Mouse (Mus musculus) lung, postnatal 10 days (tissue): ENCODE measurements around the gene Gm17604.

ENCODE experiments used
- DNase-seq: peaks from one replicate; pipeline ENCODE4 v3.0.0; 2021

Gm17604 gene

DNA sequence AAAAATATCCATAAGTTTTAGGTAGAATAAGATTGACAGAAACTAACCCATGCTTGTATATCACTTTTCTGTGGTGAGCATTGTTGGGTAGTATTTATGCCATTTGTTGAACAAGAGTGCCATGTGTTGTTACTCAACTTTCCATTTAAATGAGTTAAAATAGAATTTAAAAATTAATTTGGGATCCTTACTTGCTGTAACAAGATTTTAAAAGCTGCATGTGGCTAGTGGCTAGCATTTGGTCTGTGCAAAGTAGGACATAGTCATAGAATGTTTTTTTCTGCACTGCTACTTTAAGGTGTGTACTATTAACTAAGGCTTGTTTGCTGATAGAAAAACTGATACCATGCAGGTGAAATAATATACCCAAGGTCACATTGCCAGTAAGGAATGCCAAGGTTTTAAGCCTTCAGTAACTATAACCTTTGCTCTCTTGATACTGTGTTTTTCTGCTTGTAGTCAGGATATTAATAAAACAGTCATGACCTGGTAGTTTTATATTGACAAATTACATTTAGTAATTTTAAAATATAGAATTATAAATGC lies at the start of gene Gm17604:
Gene Gm17604, minus strand, starts transcription at position 51 of the 546 bp plus-strand sequence.
- DNase-seq, result no peak

DNA sequence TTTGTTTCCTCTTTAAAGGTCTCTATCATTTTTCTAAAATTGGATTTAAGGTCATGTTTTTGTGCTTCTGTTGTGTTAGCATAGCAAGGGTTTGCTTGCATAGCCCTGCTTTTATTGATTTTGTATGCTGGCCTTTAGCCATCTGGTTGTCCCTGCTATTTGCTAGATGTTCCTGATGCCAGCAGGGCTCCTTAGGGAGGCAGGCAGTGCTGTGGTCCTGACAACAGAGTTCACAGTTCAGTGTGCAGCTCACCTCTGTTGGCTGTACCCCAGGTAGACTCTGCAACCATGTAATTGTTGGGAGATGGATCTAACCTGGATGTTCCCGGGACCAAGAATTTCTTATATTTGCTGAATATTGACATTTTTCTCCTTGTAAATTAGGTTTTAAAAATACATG lies 45.3 kb upstream of the Gm17604 start:
- no peak for DNase-seq

DNA sequence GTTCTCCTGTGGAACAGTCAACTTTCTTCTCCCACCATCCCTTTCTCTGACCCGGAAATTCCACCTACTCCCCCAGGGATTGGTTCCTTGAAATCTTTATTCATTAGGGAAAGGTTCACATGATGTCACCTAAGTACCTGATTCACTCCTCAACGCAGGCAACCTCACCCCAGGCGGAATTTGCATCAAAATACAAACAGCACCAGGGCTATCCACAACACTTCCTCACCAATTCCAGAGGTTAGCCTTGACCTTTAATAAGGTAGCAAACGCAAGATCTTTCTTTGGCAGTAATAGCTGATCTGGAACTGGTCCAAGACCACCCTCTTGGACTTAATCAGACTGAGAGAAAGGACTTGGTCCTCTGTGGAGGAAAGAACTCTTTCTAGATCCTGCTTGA lies 1.5 kb downstream of the Gm17604 start:
- DNase-seq, result no peak

DNA sequence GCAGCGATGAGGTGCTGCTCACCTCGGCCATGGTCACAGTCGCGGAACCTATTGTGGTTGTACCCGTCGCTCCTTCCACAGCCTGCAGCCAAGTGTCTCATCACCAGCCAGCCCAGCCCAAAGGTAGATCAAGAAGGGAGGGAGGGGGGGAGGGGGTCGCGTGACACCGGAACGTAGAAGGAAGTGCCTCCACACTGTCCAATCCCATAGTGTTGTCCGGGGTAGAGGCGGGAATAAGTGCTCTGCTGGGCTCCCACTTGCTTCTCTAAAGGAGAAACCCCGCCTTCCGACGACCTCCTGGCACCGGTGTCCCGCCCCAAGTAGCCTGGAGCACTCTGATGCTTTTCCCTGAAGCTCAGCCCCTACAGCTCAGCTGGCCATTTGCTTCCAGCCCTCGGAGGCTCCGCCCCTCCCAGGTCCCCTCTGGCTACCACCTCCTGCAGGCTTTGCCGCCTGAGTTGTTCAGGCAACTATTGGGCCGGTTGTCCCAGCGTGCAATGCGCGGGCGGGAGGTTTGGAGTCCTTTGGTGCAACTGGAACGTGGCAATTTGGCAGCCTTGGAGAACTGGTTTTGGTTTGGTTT lies 24.3 kb downstream of the Gm17604 start, which contains the start of the genes Mospd2 and Fancb:
Gene Mospd2, minus strand, starts transcription at position 183 of the 583 bp plus-strand sequence.
Gene Fancb, plus strand, starts transcription at position 400 of the 583 bp plus-strand sequence.
- peak; percentile 95 for DNase-seq

DNA sequence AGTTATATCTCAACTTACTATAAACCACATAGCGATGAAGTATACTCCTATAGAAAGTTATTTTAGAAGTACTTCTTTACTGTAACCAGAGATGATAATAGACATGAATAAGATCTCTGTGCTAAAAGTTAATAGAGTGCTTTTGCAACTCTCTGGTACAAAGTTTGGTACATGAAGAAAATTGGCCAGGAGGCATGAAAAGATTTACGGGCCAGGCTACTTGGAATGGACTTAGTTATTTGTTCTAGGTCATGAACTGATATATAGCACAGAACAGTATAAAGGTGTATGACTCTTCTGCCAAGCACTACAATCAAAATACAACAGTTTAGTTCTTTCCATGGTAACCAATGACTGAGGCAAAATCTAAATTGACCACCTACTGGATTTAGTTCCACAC lies 25.8 kb downstream of the Gm17604 start:
- DNase-seq, result no peak

DNA sequence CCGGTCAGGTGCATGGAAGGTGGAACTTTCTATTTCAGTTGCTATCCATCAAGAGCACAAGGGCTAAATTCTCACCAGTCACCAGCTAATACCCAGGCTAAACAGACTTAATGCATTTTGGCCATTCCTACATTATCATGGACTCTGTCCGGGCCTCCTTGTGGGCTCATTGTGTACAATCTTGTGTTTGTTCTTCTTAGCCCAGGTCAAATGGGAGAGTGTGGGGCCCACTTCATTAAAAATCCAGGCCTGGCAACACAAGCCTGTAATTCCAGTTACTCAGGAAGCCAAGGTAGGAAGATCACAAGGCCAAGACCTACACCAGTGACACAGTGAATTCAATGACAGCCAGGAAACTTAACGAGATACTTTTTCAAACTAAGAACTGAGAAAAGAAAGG lies 33.4 kb downstream of the Gm17604 start:
- DNase-seq, result no peak

DNA sequence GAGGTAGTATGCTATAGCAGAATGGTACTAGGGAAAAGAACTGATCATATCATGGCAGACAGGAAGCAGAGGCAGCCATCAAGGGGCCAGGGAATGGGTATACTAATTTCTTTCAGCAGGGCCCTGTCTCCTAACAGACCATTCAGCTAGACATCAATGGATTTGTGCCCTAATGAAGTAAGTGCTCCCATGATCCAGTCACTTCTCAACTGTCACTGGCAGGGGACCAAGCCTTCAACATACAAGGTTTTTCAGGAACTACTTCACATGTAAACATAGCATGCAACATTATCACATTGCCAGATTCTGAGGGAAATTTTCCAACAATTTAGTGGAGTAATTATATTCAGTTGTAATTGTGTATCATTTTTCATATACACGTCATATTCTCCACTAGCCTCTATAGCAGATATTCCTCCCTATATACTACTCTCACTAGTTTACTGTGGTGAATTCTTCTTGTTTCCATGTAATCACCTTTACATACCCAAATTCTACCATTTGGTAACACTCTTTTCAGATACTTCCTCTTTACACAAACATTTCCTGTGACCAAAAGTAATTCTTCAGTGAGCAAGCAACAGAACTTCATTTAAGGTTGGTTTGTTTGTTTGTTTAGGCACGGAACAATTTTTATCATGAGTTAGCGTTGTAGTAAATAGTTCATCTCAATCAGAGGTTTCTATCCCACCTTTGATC lies 38.7 kb downstream of the Gm17604 start:
- DNase-seq, result peak; percentile 15
